Mouse (Mus musculus) kidney, embryonic 14.5 days (tissue): ENCODE results near the gene Prcp. TPM values are rescaled to one million over a fixed set of nuclear protein-coding genes. Genes with fewer than 3 reads are reported as not detected.
"Not testable (repeated sequence)": the region's sequence is repeated elsewhere in the genome, so short reads cannot be mapped to it uniquely, and the experiment has no call there.

Source experiments
- ATAC-seq: fragments of 200-750 bp; cut with Nextera tagmentation; 2 replicates; pipeline ENCODE4 v1.8.0; 2017; ENCODE audit warnings: moderate number of reproducible peaks, mild to moderate bottlenecking, moderate TSS enrichment, moderate library complexity; ENCODE audit not compliant: low FRiP score, low TSS enrichment
- H3K27ac ChIP-seq: fragments of 300-500 bp; sonication (generic); 2 replicates; pipeline ENCODE4 v1.5.1; 2014; ENCODE audit warnings: low read depth, mild to moderate bottlenecking, low read length, moderate library complexity, mixed read lengths
- H3K27me3 ChIP-seq: fragments of 300-500 bp; sonication (generic); 2 replicates; pipeline ENCODE4 v1.6.1; 2014; ENCODE audit warnings: mild to moderate bottlenecking, low read length; ENCODE audit not compliant: control insufficient read depth, insufficient read depth
- H3K36me3 ChIP-seq: fragments of 300-500 bp; sonication (generic); 2 replicates; pipeline ENCODE4 v1.6.1; 2014; ENCODE audit warnings: low read length, mixed read lengths; ENCODE audit not compliant: control insufficient read depth, insufficient read depth
- H3K4me1 ChIP-seq: fragments of 300-500 bp; sonication (generic); 2 replicates; pipeline ENCODE4 v1.6.1; 2014; ENCODE audit warnings: low read length, mixed read lengths; ENCODE audit not compliant: control insufficient read depth, insufficient read depth
- H3K4me2 ChIP-seq: fragments of 300-500 bp; sonication (generic); replicated peaks from 2 replicates; pipeline ENCODE4 v1.6.1; 2014; ENCODE audit warnings: low read depth, mild to moderate bottlenecking, low read length
- H3K4me3 ChIP-seq: fragments of 300-500 bp; sonication (generic); 2 replicates; pipeline ENCODE4 v1.5.1; 2014; ENCODE audit warnings: mild to moderate bottlenecking, low read length
- H3K9ac ChIP-seq: fragments of 300-500 bp; sonication (generic); 2 replicates; pipeline ENCODE4 v1.6.1; 2014; ENCODE audit warnings: low read depth, mild to moderate bottlenecking, low read length, moderate library complexity
- H3K9me3 ChIP-seq: fragments of 300-500 bp; sonication (generic); 2 replicates; pipeline ENCODE4 v1.6.1; 2016; ENCODE audit warnings: low read length; ENCODE audit not compliant: control insufficient read depth
- WGBS: fragments of 180-500 bp; shearing (Covaris S2); extraction: QIAGEN DNeasy Blood & Tissue Kit; methylation state at CpG from one replicate; pipeline ENCODE4 v1.1.7; 2014; 5-methylcytosine and 5-hydroxymethylcytosine counted together
- polyA plus RNA-seq: library from polyadenylated mRNA; unstranded; fragments of >200 nt; fragmentation: Nextera tagmentation; extraction: Ambion mirVana; gene quantifications from 2 replicates; pipeline ENCODE4 v1.2.1, GENCODE M21; 2014

The Prcp gene
- polyA plus RNA-seq, 1 experiment from 2014 or later, result 24.2 TPM

- WGBS, result 70% methylated on average over 3 of the region's 3 CpGs
- Histone ChIP-seq H3K9ac (no peak overlapping the region), H3K4me1 (no peaks in the 10 kb centered on the region), H3K4me2 (no peak overlapping the region), H3K9me3 (no peaks in the 10 kb centered on the region), H3K27ac (no peak overlapping the region), H3K27me3 (no peaks in the 10 kb centered on the region), H3K4me3 (no peak overlapping the region), H3K36me3 (no peaks in the 10 kb centered on the region)
- no peak for ATAC-seq
These were observed 76.5 kb downstream of the Prcp start for GRCm38 (mm10) chr7:92950775-92951174.

DNA sequence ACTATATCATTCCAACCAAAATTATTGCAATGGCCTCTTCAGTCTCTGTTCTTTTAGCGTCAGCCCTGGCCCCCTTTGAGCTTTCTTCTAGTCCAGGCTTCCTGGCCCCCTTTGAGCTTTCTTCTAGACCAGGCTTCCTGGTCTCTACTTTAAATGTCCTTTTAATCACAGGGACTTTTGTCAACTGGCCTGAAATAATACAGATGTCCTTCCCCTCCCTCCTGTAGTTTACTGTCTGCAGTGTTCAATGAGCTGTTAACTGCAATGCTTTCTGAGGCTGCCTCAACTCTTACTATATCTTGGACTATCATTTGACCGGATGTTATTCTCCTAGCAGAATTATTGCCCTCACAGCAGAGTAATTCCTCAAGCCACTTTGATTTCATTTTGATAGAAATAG is 77.9 kb downstream of the Prcp start:
- no peak for ATAC-seq
- no peak overlapping the region for H3K4me2 ChIP-seq
- H3K4me1 ChIP-seq, result no peaks in the 10 kb centered on the region
- no peaks in the 10 kb centered on the region for H3K27me3 ChIP-seq
- no peak overlapping the region for H3K27ac ChIP-seq
- no peak overlapping the region for H3K4me3 ChIP-seq
- no peaks in the 10 kb centered on the region for H3K36me3 ChIP-seq
- 22% methylated on average over 2 of the region's 2 CpGs for WGBS
- no peaks in the 10 kb centered on the region for H3K9me3 ChIP-seq
- no peak overlapping the region for H3K9ac ChIP-seq

- 56% methylated on average over 3 of the region's 3 CpGs for WGBS
- no peak overlapping the region for H3K27ac ChIP-seq
- no peak overlapping the region for H3K9ac ChIP-seq
- no peaks in the 10 kb centered on the region for H3K36me3 ChIP-seq
- no peak for ATAC-seq
- H3K4me1 ChIP-seq, result no peaks in the 10 kb centered on the region
- H3K4me2 ChIP-seq, result no peak overlapping the region
- no peaks in the 10 kb centered on the region for H3K27me3 ChIP-seq
- H3K9me3 ChIP-seq, result no peaks in the 10 kb centered on the region
- no peak overlapping the region for H3K4me3 ChIP-seq
These were observed 85.5 kb downstream of the Prcp start for GRCm38 (mm10) chr7:92959758-92960157.

DNA sequence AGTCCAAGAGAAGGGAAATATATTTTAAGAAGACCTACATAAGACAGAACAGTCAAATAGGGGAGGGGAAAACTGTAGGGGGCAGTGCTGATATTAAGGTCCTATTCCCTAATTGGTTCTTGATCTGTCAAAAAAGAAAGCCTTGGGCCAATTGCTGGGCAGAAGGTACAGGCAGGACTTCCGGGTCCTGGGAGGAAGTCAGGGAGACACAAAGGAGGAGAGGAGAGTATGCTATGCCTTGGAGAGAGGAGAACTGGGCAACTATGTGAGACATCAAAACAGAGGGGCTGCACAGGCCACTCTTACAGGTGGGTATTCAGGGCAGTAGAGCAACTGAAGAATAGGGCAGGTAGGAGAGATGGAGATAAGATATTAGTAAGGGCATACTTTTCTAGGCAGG is 87.6 kb downstream of the Prcp start:
- Histone ChIP-seq H3K9me3 (no peaks in the 10 kb centered on the region), H3K27me3 (no peaks in the 10 kb centered on the region), H3K27ac (no peak overlapping the region), H3K4me1 (no peaks in the 10 kb centered on the region), H3K9ac (no peak overlapping the region), H3K4me3 (no peak overlapping the region), H3K4me2 (no peak overlapping the region), H3K36me3 (no peaks in the 10 kb centered on the region)
- no peak for ATAC-seq
- WGBS, result 68% methylated on average over 1 of the region's 1 CpGs

DNA sequence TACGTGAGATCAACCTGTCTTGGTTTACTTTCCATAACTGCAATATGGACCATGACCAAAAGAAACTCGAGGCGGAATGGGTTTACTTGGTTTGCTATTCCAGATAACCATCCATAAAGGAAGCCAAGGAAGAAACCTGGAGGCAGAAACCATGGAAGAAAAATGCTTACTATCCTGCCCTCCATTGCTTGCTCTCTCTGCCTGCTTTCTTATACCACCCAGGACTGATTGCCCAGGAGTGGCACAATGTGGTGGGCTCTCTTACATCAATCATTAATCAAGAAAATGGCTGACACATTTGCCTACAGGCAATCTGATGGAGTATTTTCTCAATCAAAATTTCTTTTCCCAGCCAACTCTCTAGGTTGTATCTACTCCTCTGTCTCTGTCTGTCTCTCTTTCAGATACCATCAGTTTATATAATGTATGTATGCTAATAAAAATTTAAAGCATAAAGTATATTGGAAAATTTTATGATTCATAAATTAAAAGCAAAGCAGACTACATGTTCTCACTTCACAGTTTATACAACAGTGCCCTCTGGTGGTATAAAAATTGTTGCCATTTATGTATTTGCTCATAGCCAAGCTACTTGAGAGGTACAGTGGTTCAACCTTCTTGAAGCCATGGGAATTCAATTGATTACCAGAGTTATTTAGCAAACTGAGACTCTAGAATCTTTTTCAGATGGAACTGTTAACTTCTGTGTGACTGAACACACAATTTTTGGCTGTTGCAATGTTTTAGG is 90.7 kb downstream of the Prcp start:
- no peaks in the 10 kb centered on the region for H3K9me3 ChIP-seq
- H3K4me3 ChIP-seq, result no peak overlapping the region
- H3K27ac ChIP-seq, result no peak overlapping the region
- WGBS, result 64% methylated on average over 3 of the region's 3 CpGs
- no peaks in the 10 kb centered on the region for H3K27me3 ChIP-seq
- ATAC-seq, result peak; percentile 66; the same call in 1 of the 2 replicates
- H3K4me2 ChIP-seq, result no peak overlapping the region
- H3K36me3 ChIP-seq, result no peaks in the 10 kb centered on the region
- no peaks in the 10 kb centered on the region for H3K4me1 ChIP-seq
- H3K9ac ChIP-seq, result no peak overlapping the region

GRCm38 (mm10) chr7:92967381-92968127 is 93.3 kb downstream of the Prcp start:
- WGBS, result 65% methylated on average over 10 of the region's 10 CpGs

GRCm38 (mm10) chr7:92977429-92977828 is 103.2 kb downstream of the Prcp start:
- no peak overlapping the region for H3K4me2 ChIP-seq
- 87% methylated on average over 3 of the region's 3 CpGs for WGBS
- H3K4me3 ChIP-seq, result no peak overlapping the region
- no peaks in the 10 kb centered on the region for H3K9me3 ChIP-seq
- H3K4me1 ChIP-seq, result no peaks in the 10 kb centered on the region
- no peaks in the 10 kb centered on the region for H3K27me3 ChIP-seq
- no peaks in the 10 kb centered on the region for H3K36me3 ChIP-seq
- no peak overlapping the region for H3K9ac ChIP-seq
- H3K27ac ChIP-seq, result no peak overlapping the region
- no peak for ATAC-seq

More at GRCm38 (mm10) chr7:92967381-92968127, 93.3 kb downstream of the Prcp start:
- Histone ChIP-seq H3K27me3 (no peaks in the 10 kb centered on the region), H3K9me3 (no peaks in the 10 kb centered on the region), H3K9ac (no peak overlapping the region), H3K36me3 (no peaks in the 10 kb centered on the region), H3K4me1 (no peaks in the 10 kb centered on the region), H3K4me3 (no peak overlapping the region), H3K4me2 (no peak overlapping the region), H3K27ac (no peak overlapping the region)
- peak; percentile 71; the same call in 1 of the 2 replicates for ATAC-seq

- H3K36me3 ChIP-seq, result no peaks in the 10 kb centered on the region
- WGBS, result 73% methylated on average over 4 of the region's 4 CpGs
- no peak overlapping the region for H3K9ac ChIP-seq
- no peak overlapping the region for H3K27ac ChIP-seq
- H3K27me3 ChIP-seq, result no peaks in the 10 kb centered on the region
- H3K4me3 ChIP-seq, result no peak overlapping the region
- no peak for ATAC-seq
- H3K4me1 ChIP-seq, result no peaks in the 10 kb centered on the region
- H3K9me3 ChIP-seq, result no peaks in the 10 kb centered on the region
- H3K4me2 ChIP-seq, result no peak overlapping the region
These were observed 104.0 kb downstream of the Prcp start for GRCm38 (mm10) chr7:92978225-92978624.

GRCm38 (mm10) chr7:92978720-92979119 is 104.5 kb downstream of the Prcp start:
- H3K4me1 ChIP-seq, H3K27me3 ChIP-seq, ATAC-seq, H3K4me3 ChIP-seq, H3K36me3 ChIP-seq, H3K27ac ChIP-seq, H3K4me2 ChIP-seq, H3K9me3 ChIP-seq, H3K9ac ChIP-seq: not testable (repeated sequence)
- WGBS, result 47% methylated on average over 6 of the region's 7 CpGs
